Mouse (Mus musculus) olfactory bulb, adult 2 months (tissue): ENCODE measurements around the gene Nat8f7.
"Not testable (repeated sequence)": the region's sequence is repeated elsewhere in the genome, so short reads cannot be mapped to it uniquely, and the experiment has no call there.

Experiments used
- CTCF ChIP-seq: fragments of 200-500 bp; IDR thresholded peaks from 2 replicates; pipeline ENCODE4 v1.5.1; 2012; ENCODE audit warnings: low read depth, mild to moderate bottlenecking, low read length, moderate library complexity; ENCODE audit not compliant: insufficient read depth
- POLR2A ChIP-seq: fragments of 200-500 bp; IDR thresholded peaks from 2 replicates; pipeline ENCODE4 v1.6.1; 2012; ENCODE audit warnings: mild to moderate bottlenecking, low read depth, low read length, moderate library complexity; ENCODE audit not compliant: insufficient read depth

- TF ChIP-seq CTCF, POLR2A: not testable (repeated sequence)
Measured at GRCm38 (mm10) chr6:85709206-85709605, 3.8 kb downstream of the Nat8f7 start.
